Mouse (Mus musculus) heart, embryonic 14.5 days (tissue): ENCODE data around the gene Vwc2l. TPM values are rescaled to one million over a fixed set of nuclear protein-coding genes. Genes with fewer than 3 reads are reported as not detected.

ENCODE experiments used
- ATAC-seq: fragments of 200-750 bp; cut with Nextera tagmentation; 2 replicates; pipeline ENCODE4 v1.8.0; 2017; ENCODE audit warnings: low read depth, moderate TSS enrichment; ENCODE audit not compliant: insufficient number of reproducible peaks, insufficient read depth, low FRiP score
- H3K27ac ChIP-seq, 2 experiments: fragments of 200-500 bp in 1 of 2; fragments of 300-500 bp in 1 of 2; sonication (generic) in 1 of 2; replicated peaks in 1 of 2; 2 replicates each; pipeline ENCODE4 v1.5.1; 2012 to 2014; ENCODE audit warnings: low read depth in 2 of 2, low read length in 2 of 2, control low read depth in 1 of 2, mild to moderate bottlenecking in 1 of 2, mixed read lengths in 1 of 2; ENCODE audit not compliant: control insufficient read depth in 1 of 2, insufficient read depth in 1 of 2
- H3K27me3 ChIP-seq: fragments of 300-500 bp; sonication (generic); 2 replicates; pipeline ENCODE4 v1.6.1; 2014; ENCODE audit warnings: mild to moderate bottlenecking, low read length, control low read depth; ENCODE audit not compliant: control insufficient read depth, insufficient read depth
- H3K36me3 ChIP-seq: fragments of 300-500 bp; sonication (generic); 2 replicates; pipeline ENCODE4 v1.6.1; 2014; ENCODE audit warnings: mild to moderate bottlenecking, control low read depth, low read length, mixed read lengths; ENCODE audit not compliant: control insufficient read depth, insufficient read depth
- H3K4me1 ChIP-seq, 2 experiments: fragments of 200-500 bp in 1 of 2; fragments of 300-500 bp in 1 of 2; sonication (generic) in 1 of 2; 2 replicates each; pipeline ENCODE4 v1.6.1; 2012 to 2014; ENCODE audit warnings: low read length in 2 of 2, control low read depth in 1 of 2, mixed read lengths in 1 of 2; ENCODE audit not compliant: control insufficient read depth in 2 of 2, insufficient read depth in 2 of 2
- H3K4me2 ChIP-seq: fragments of 300-500 bp; sonication (generic); 2 replicates; pipeline ENCODE4 v1.6.1; 2014; ENCODE audit warnings: mild to moderate bottlenecking, low read length
- H3K4me3 ChIP-seq, 2 experiments: fragments of 200-500 bp in 1 of 2; fragments of 300-500 bp in 1 of 2; sonication (generic) in 1 of 2; 2 replicates each; pipeline ENCODE4 v1.5.1; 2012 to 2014; ENCODE audit warnings: low read length in 2 of 2, mild to moderate bottlenecking in 2 of 2, control low read depth in 1 of 2, low read depth in 1 of 2, moderate library complexity in 1 of 2; ENCODE audit not compliant: control insufficient read depth in 1 of 2, insufficient read depth in 1 of 2
- H3K9ac ChIP-seq: fragments of 300-500 bp; sonication (generic); 2 replicates; pipeline ENCODE4 v1.6.1; 2014; ENCODE audit warnings: mild to moderate bottlenecking, low read length
- H3K9me3 ChIP-seq: fragments of 300-500 bp; sonication (generic); 2 replicates; pipeline ENCODE4 v1.6.1; 2016; ENCODE audit warnings: low read length, control low read depth; ENCODE audit not compliant: control insufficient read depth
- WGBS: fragments of 180-500 bp; shearing (Covaris S2); extraction: QIAGEN DNeasy Blood & Tissue Kit; methylation state at CpG from one replicate; pipeline ENCODE4 v1.1.7; 2014; 5-methylcytosine and 5-hydroxymethylcytosine counted together
- polyA plus RNA-seq: library from polyadenylated mRNA; unstranded; fragments of >200 nt; fragmentation: Nextera tagmentation; extraction: Ambion mirVana; gene quantifications from 2 replicates; pipeline ENCODE4 v1.2.1, GENCODE M21; 2014

The Vwc2l gene
- polyA plus RNA-seq, 1 experiment from 2014 or later = not detected

DNA sequence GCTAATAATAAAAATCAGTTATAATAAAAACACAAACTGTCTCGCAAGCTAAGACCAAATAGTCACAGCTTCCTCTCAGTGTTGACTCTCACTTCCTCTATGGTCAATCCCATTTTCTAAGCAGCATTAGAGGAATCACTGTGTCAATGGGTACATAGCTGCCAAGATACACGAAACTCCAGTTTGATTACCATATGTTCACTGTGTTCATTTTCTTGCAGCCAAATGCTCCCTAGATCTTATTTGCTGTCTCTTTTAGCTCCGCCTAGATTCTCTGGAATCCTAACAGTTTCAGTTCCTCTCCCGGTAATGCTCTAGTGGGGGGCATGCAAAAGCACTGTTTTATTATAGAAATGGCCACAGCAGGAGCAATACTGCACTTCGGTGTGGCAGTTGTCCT lies 130.4 kb downstream of the Vwc2l start:
- Histone ChIP-seq H3K36me3 (no peaks in the 10 kb centered on the region), H3K27ac (no peak overlapping the region), H3K9ac (no peak overlapping the region), H3K4me2 (no peak overlapping the region), H3K27me3 (no peaks in the 10 kb centered on the region), H3K4me3 (no peak overlapping the region), H3K4me1 (peaks cover 3 to 8% of the 10 kb centered on the region in 2 experiments; a peak in 3 of 4 replicates), H3K9me3 (no peaks in the 10 kb centered on the region)
- no peak for ATAC-seq
- 70% methylated on average over 5 of the region's 5 CpGs for WGBS

- no peaks in the 10 kb centered on the region for H3K9me3 ChIP-seq
- no peak for ATAC-seq
- no peak overlapping the region for H3K27ac ChIP-seq
- no peaks in the 10 kb centered on the region for H3K27me3 ChIP-seq
- H3K4me3 ChIP-seq = no peak overlapping the region
- 38% methylated on average over 2 of the region's 2 CpGs for WGBS
- no peaks in the 10 kb centered on the region for H3K36me3 ChIP-seq
- H3K4me1 ChIP-seq = peaks cover 0 to 8% of the 10 kb centered on the region in 2 experiments; a peak in 2 of 4 replicates
- no peak overlapping the region for H3K9ac ChIP-seq
- no peak overlapping the region for H3K4me2 ChIP-seq
Observed at GRCm38 (mm10) chr1:70861672-70862071, 136.2 kb downstream of the Vwc2l start.

DNA sequence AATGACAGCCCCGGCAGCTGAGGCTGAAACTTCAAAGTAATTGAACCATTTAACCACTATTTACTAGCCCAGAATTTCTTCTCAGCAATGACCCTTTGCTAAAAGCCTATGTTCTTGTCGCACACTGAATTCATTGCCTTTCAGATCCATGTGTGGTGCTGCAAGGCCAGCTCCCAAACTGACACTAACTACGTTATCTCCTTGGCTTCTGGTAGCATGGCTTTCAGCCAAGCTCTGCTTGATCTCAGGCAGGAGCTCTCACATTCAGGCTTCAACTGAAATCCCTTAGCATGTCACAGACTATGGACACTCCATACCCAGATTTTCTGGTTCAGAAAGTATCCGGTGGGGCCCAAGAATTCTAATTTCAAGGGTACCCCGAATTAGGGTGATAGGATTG lies 140.6 kb downstream of the Vwc2l start:
- no peak overlapping the region for H3K4me2 ChIP-seq
- H3K27ac ChIP-seq = peak overlapping the region in 1 of 2 experiments; percentile 65; a peak in 2 of 4 replicates
- H3K4me3 ChIP-seq = no peak overlapping the region
- no peak for ATAC-seq
- H3K27me3 ChIP-seq = no peaks in the 10 kb centered on the region
- 38% methylated on average over 5 of the region's 5 CpGs for WGBS
- H3K9ac ChIP-seq = no peak overlapping the region
- H3K4me1 ChIP-seq = peaks cover 0 to 10% of the 10 kb centered on the region in 2 experiments; a peak in 3 of 4 replicates
- H3K9me3 ChIP-seq = no peaks in the 10 kb centered on the region
- no peaks in the 10 kb centered on the region for H3K36me3 ChIP-seq

GRCm38 (mm10) chr1:70880496-70880895 lies 155.0 kb downstream of the Vwc2l start:
- H3K4me2 ChIP-seq = no peak overlapping the region
- 83% methylated on average over 2 of the region's 2 CpGs for WGBS
- no peaks in the 10 kb centered on the region for H3K27me3 ChIP-seq
- no peak for ATAC-seq
- no peak overlapping the region for H3K9ac ChIP-seq
- H3K4me3 ChIP-seq = no peak overlapping the region
- no peaks in the 10 kb centered on the region for H3K9me3 ChIP-seq
- H3K36me3 ChIP-seq = no peaks in the 10 kb centered on the region
- no peak overlapping the region for H3K27ac ChIP-seq
- no peaks in the 10 kb centered on the region for H3K4me1 ChIP-seq

DNA sequence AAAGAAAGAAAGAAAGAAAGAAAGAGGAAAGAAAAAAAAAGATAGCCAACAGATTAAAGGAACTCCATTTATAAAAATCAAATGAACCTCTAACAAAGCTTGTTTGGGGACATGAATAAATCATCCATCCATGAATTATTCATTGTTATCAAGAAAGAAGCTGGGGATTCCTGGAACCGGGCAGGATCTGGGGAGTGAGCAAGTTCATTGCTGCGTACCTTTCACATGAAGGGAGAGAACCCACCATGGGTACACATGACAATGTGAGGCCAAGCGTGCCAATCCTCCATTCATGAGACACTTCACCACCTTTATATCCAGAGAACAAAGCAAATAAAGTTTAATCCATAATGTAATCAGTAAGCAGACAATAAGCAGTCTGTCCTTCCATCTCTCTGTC lies 155.8 kb downstream of the Vwc2l start:
- WGBS = 85% methylated on average over 3 of the region's 3 CpGs
- Histone ChIP-seq H3K27me3 (no peaks in the 10 kb centered on the region), H3K4me1 (no peaks in the 10 kb centered on the region), H3K27ac (no peak overlapping the region), H3K9ac (no peak overlapping the region), H3K4me2 (no peak overlapping the region), H3K4me3 (no peak overlapping the region), H3K9me3 (no peaks in the 10 kb centered on the region), H3K36me3 (no peaks in the 10 kb centered on the region)
- no peak for ATAC-seq

DNA sequence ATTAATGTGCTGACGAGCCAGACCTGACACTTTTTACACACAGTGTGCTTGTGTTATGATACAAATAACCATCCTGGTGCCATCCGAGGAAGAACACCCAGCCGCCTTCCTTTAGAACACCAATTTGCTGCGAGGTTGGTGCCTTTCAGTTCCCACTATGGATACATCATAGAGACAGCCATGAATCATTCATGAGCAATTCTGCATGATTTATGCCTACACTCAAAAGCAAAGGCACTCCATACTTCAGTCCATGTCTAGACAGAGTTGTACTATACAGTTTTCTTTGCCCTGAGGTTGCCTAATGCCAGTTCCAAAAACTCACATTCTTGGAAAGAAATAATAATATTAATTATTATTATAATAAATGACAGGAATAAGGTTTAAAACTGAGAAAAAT lies 158.6 kb downstream of the Vwc2l start:
- Histone ChIP-seq H3K4me1 (no peaks in the 10 kb centered on the region), H3K4me3 (no peak overlapping the region), H3K9me3 (no peaks in the 10 kb centered on the region), H3K4me2 (no peak overlapping the region), H3K36me3 (no peaks in the 10 kb centered on the region), H3K27me3 (no peaks in the 10 kb centered on the region), H3K27ac (no peak overlapping the region), H3K9ac (no peak overlapping the region)
- no peak for ATAC-seq
- WGBS = 84% methylated on average over 4 of the region's 4 CpGs

- no peaks in the 10 kb centered on the region for H3K27me3 ChIP-seq
- peaks cover 3 to 6% of the 10 kb centered on the region in 2 experiments; a peak in 2 of 4 replicates for H3K4me1 ChIP-seq
- no peaks in the 10 kb centered on the region for H3K9me3 ChIP-seq
- WGBS = 1% methylated on average over 3 of the region's 3 CpGs
- H3K4me3 ChIP-seq = no peak overlapping the region
- no peak overlapping the region for H3K4me2 ChIP-seq
- no peak; the same call in 1 of the 2 replicates for ATAC-seq
- no peaks in the 10 kb centered on the region for H3K36me3 ChIP-seq
- H3K27ac ChIP-seq = no peak overlapping the region
- H3K9ac ChIP-seq = no peak overlapping the region
Observed at GRCm38 (mm10) chr1:70902311-70902710, 176.8 kb downstream of the Vwc2l start.

DNA sequence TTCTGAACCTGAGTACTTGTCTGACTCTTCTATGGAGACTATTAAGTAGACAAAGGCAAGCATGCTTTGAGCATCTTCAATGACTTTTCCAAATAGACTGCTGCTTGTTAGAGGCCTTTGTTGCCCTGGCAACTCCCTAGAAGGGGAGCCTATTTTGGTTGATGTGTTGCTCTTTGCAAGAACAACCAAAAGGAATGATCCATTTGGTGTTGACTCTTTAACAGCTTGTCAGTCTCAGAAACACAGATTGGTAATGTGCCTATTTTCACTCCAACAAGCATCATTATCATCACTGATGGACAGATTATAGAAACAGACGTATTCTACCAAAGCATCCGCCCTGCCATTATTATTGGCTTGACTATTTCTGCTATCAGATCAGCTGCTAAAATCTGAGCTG lies 181.9 kb downstream of the Vwc2l start:
- ATAC-seq = no peak
- Histone ChIP-seq H3K4me1 (peaks cover 1 to 3% of the 10 kb centered on the region in 2 experiments; a peak in 2 of 4 replicates), H3K27ac (no peak overlapping the region), H3K27me3 (no peaks in the 10 kb centered on the region), H3K9ac (no peak overlapping the region), H3K4me2 (no peak overlapping the region), H3K4me3 (no peak overlapping the region), H3K9me3 (no peaks in the 10 kb centered on the region), H3K36me3 (no peaks in the 10 kb centered on the region)
- 73% methylated on average over 2 of the region's 2 CpGs for WGBS
